Mouse (Mus musculus): ENCODE measurements around the gene Hpse2.

The Hpse2 gene

DNA sequence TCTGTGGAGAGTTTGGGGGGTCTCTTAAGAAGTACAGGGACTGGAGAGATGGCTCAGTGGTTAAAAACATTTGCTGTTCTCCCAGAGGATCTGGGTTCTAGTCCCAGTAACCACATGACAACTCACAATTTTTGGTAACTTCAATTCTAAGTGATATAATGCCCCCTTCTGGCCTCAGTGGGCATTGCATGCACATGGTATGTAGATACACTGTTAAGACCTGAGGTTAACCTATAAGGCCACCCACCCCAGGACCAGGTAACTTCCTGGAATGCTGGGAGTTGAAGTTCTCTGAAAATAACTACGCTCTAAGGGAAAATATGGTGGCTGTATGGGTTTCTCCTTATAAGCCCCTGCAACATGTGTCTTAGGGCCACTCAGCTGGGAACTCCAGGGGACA lies 611.3 kb downstream of the Hpse2 start:
- DNase-seq (ENCODE audit: low spot score in 2 of 2), result no peak

DNA sequence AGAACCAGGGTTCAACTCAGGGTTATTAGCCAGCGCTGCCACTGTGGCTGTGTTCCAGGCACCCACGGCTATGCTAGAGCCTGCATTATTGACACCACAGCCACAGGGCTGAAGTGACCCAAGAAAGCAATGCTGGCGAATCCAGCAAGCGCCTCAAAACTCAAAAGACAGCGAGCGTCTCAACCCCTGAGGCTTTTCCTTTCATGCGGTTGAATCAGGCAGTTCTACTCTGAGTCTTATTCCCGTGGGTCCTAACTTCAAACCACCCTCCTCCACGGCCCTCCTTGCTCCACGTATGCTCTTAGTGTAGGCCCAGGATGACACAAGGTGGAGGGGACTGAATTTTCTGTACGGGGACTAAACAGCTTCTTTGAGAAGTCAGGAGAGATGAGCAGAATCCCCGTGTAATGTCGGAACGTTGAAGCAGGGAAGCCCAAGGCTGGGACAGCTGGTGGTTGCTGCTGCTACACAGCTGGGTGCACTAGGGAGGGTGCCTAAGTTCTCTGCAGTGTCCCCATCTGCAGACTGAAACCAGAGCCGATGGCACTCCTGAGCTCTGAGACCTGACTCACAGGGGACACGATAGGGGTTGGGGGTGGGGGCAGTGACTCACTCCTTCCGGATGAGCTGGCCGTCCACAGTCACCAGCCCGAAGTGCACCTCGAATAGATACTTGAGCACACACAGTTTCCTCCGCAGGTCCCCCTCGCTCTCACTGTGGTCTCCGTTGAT lies 617.8 kb downstream of the Hpse2 start:
- no peak for DNase-seq (ENCODE audit: low spot score in 2 of 2)

DNA sequence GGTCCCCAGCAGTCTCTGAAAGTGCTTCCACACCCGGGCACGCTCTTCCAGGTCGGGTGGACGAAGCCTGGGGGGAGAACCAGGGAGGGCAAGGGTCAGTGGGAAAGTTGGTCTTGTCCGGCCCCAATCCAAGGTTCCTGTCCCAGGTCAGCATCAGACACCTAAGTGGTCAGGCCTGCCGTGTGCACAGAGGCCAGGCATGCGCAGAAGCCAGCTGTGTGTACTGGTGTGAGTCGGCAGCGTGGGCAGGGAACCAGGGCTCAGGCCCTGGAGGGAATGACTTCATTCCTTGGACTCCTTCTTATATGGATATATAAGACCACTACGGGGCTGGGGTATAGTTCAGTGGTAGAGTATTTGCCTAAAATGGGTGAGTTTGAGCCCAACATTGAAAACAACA lies 618.5 kb downstream of the Hpse2 start:
- DNase-seq (ENCODE audit: low spot score in 2 of 2), result no peak

DNA sequence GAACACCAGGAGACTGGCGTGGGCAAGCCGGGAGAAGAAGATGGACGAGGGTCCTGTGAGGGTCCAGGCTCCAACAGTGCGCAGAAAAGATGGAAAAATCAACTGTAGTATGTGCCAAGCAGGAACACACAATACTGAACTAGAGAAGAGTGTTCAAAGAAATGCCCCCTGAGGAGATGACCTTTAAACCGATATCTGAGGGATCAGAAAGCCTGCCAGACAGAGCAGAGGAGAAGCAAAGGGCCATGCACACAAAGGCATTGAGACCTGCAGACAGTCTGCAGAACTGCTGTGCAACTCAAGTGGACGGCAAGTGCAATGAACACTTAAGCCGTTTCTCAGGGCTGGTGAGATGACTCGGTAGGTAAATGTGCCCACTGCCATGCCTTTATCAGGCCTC lies 620.8 kb downstream of the Hpse2 start:
- no peak for DNase-seq (ENCODE audit: low spot score in 2 of 2)

DNA sequence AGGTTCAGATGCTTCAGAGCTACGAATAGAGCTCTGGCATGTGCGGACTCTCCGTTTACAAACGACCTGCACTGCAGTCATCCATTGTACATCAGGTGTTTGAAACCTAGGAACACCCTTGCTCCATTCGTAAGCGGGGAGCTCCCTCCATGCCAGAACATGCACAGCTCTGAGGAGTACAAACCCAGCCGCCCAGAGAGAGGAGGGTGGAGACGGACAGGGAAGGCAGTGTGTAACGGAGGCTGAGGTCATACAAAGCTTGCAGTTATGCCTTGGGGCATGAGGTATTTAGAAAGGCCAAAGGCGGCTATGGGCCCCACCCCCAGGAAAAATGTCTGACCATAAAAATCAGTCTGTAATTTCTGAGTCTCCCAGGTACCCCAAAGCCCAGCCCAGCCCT lies 623.8 kb downstream of the Hpse2 start:
- DNase-seq (ENCODE audit: low spot score in 2 of 2), result no peak

DNA sequence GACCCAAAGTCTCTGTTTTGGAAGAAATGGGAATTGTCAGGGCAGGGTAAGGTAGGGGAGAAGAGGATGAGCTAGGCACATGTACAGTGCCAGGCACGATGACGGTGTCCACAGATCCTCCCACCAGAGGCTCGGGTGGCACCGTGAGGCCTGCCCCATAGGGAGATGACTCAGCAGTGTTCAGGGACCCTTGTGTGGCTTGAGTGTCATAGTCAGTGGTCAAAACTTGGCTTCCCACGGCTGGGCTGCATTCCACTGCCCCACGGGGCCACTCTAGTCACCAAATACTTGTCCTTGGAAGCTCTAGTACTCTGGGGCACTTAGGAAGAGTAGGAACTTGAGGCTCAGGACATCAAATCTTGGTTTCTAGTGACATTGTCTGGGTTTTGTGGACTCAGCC lies 631.5 kb downstream of the Hpse2 start:
- DNase-seq (ENCODE audit: low spot score in 2 of 2), result no peak

DNA sequence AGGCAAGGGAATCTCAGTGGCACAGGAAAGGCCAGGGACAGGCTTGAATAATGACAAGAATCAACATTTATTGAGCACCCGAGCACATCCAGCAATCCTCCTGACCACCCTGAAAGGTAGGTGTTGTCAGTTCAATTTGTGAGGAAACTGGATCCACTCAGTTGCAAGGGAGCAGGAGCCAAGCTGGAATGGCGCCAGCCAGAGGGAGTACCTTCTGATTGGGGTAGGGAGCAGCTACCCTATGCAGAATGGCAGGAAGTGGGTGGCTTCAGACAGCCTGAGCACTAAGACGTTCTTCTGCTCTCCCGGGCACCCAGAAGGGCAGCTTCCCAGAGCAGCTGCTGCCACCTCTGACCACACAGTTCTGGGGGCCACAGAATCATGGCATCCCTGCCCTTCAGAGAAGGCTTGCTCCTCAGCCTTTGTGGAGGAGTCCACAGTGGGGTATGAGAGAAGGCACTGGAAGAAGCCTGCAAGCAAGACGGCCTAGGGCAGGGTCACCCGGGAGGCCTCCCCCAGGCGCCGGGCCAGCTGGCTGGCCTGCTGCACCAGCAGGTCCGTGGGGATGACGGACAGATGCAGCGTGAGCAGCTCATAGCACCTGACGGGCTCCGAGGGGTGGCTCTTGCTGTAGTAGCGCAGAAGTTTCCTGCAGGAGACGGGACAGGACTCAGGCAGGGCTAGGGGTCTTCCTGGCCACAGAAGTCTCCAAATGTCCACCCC lies 632.8 kb downstream of the Hpse2 start:
- DNase-seq (ENCODE audit: low spot score in 2 of 2), result peak in 1 of 2 experiments; percentile 53

DNA sequence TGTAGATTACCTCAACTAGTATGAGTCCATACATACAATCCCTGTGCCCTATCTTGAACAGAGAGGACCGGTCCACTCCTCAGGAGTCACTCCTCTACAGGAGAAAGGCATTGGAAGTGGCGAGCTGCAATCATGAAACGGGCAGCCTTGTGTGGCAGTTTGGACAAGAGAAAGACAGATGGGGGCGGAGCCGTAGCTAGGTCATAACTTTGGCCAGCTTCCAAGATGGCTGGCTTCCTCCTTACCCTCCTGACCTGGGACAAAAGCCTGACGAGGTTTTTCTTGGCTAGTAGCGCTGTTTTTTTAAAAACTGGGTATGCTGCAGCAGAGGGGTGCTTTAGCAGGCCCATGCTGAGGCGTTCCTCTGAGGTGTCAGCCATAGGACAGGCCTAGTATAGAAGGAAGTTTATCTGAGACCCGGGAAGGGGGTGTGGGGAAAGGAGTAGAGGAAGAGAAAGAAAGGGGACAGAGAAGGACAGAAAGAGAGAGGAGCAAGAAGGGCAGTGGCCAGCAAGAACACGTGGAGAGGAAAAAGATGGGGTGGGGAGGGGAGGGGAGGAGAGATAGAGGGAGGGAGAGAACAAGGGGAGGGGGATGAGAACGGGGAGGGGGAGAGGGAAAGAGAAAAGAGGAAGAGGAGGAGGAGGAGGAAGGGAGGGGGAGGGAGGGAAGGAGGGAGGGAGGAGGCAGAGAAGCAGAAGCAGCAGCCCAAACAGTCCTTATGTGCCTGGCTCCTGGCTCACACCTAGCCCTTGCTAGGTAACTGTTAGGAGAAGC lies 634.8 kb downstream of the Hpse2 start:
- DNase-seq (ENCODE audit: low spot score in 2 of 2), result peak; percentile 57 to 70

DNA sequence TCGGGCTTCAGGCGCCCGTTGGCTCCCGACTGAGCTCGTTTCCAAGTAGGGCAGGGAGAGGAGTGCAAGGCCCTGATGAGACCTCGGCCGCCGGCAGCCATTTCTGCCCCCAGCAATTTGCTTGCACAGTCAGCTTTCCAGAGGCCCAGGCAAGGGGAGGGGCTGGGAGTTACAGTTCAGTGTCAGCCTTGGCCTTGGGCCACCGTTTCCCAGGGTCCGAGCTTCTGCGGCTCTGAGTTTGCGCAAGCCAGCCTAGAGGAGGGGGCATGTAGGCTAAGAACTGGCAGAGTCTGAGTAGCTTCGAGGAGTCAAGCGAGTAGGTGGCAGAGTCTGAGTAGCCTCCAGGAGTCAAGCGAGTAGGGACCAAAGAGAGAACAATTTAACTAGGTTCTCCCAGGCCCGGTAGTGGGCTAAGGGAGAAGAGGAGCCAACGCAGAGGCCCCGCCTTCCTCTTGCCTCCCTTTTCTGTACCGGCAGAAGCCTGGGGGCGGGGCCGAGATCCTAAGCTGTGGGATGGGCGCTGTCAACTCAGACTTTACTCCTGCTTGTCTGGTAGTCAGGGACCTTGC lies 635.7 kb downstream of the Hpse2 start, which contains the start of gene Pyroxd2:
Gene Pyroxd2, minus strand, starts transcription at position 413 of the 569 bp plus-strand sequence.
- peak; percentile 85 to 86 for DNase-seq (ENCODE audit: low spot score in 2 of 2)

DNA sequence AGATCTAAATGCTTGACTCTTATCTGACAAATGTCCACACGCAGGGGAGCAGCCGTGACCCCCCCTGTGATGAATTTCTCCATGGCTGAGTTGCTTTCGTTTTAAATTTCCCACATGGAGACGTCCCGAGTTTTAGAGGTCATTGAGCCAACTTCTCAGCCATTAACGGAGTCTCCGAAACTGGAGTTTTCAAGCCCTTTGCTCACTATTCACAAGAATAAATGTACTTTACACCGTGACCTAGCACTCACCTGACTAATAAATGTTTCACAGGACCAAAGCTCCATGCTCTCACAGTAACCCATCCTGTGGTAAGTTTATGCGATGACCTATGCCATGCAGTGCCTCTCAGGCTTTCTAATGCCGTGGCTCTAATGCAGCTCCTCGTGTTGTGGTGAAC lies 638.0 kb downstream of the Hpse2 start:
- DNase-seq (ENCODE audit: low spot score in 2 of 2), result no peak

DNA sequence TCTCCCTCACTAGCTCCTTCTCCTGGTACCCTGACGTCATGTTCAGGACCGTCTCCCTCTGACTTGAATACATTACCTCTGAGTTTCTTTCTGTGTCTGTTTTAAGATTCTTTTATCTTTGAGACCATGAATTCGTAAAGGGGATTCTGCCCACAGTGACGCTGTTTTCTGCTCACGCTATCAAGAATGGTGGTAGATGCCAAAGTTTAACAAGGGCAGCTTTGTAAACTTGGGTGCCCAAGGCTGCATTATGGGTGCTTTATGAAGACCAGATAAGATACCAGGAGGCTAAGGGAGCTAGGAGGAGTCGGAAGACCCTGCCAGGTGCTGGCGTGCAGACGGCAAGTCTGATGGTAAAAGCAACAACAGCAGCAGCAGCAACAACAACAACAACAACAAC lies 641.5 kb downstream of the Hpse2 start:
- DNase-seq (ENCODE audit: low spot score in 2 of 2), result no peak

DNA sequence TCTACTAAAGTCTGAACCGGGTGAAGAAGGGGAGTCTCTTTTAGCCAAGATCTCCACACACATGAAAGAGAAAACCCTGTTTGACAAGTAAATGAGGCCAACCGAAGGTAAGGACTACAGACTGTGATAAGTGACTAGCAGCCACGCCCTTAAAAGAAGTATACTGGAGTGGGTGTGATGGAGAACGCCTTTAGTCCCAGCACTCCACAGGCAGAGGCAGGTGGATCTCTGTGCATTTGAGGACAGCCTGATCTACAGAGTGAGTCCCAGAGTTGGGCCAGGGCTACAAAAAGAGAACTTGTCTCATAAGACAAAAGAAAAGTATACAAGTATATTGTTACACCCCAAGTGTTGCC lies 642.3 kb downstream of the Hpse2 start:
- no peak for DNase-seq (ENCODE audit: low spot score in 2 of 2)

DNA sequence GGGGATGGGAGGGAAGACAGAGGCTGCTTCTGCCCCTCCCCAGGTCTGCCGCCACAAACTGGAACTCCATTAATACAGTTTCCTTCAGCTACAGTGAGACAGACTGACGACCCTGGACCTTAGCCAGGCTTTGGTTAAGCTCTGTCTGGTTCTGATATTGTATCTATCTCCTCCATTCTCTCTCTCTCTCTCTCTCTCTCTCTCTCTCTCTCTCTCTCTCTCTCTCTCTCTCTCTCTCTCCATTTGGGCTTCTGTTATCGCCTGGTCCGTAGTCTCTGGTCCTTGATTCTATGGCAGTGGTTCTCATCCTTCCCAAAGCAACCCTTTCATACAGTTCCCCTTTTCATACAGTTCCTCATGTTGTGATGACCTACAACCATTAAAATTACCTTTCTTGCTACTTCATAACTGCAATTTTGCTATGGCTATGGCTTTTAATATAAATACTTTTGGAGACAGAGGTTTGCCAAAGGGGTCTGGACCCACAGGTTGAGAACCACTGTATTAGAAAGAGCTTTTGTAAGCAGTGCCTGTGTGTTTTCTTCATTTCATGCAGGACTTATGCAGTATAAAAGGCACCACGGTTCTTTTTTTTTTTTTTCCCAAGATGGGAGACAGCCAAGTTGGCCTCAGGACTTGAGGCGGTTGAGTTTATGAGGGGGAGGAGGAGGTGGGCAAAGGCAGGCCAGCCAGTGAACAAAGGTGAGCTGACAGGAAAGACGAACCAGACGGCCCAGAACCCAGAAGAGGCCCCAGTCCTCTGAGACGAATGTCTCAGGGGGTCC lies 642.9 kb downstream of the Hpse2 start:
- no peak for DNase-seq (ENCODE audit: low spot score in 2 of 2)

DNA sequence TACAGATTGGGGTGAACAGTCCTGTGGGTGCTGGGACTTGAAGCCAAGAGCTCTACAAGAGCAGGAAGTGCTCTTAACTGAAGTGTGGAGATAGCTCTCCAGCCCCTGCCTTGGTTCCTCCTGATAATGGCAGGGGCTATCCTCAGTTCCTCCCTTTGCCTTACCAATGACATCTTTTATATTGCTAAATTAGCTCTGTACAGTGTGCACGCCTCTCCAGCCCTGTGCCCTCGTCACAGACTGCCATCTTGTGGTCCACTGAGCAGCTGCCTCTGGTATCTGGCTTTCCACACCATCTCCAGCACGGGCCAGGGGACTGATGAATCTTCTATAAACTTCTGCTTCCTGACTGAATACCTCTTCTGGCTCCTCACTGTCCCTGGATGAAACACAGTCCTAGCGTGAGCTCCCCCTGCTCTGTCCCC lies 644.0 kb downstream of the Hpse2 start:
- DNase-seq (ENCODE audit: low spot score in 2 of 2), result peak; percentile 78 to 84

DNA sequence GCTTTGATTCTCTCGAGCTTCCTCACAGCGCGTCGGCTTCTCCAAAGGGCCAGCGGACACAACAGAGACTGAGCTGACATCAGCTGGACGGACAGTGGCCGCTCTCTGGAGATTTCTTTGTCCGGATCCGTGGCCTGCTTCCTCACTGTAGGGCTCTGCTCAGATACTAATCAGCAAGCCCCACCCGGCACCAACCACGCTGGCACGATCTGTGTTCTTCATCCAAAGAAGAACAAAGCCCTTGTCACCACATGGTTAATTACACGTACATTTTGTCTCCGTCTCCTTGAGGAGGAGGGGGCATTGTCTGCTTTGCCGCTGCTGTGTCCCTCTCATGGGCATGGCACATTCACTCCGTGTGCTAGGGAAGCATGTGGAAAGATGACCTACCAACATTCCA lies 644.9 kb downstream of the Hpse2 start:
- DNase-seq (ENCODE audit: low spot score in 2 of 2), result no peak

DNA sequence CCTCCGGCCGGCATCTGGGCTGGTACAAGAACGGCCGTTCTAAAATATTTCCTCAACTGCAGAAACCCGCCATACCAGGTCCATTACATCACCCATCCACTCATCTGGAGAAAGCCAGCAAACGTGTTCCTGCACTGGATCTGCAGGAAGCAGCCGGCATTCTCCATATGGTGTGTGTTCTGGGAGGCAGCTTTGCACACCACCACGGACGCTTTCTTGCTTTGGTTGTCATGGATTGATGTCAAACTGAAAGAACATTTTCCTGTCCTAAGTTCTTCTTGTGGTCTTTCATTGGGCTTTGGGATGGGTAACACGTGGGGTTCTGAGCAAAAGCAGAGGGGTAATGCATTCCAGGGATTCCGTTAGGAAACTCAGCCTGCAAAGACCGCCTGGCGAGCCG lies 646.3 kb downstream of the Hpse2 start:
- peak; percentile 57 to 72 for DNase-seq (ENCODE audit: low spot score in 2 of 2)

DNA sequence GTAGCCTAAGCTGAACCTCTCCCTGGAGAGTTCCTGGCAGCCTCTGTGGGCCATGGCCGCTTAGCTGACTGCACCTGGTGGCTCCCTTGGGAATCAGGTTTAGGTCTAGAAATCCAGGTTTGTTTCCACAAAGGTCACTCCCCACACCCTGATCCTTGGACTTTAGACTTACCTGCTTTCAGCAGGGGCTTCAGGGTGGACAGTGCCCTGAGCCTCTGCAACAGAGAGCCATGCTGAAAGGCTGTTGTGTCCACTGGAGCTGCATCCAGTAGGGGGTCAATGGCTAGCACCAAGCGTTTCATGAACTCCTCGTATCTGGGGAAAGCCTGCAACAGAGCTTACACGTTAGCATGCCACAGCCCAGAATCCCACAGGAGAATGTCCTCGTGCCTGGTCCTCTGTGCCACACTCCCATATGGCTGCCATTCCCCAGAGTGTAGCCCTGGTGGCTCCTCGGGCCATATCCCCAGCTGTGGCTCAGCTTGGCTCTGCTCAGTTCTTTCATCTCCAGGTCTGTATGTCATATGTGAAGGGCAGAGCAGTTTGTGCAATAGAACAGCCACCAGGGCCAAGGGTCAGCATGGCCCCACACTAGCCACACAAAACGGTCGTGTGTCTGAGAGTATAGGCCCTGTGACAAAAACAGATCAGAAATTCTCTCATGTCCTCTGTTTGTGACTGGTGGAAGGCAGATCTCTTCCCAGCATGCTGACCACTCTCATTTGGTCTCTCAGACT lies 647.8 kb downstream of the Hpse2 start:
- no peak for DNase-seq (ENCODE audit: low spot score in 2 of 2)

DNA sequence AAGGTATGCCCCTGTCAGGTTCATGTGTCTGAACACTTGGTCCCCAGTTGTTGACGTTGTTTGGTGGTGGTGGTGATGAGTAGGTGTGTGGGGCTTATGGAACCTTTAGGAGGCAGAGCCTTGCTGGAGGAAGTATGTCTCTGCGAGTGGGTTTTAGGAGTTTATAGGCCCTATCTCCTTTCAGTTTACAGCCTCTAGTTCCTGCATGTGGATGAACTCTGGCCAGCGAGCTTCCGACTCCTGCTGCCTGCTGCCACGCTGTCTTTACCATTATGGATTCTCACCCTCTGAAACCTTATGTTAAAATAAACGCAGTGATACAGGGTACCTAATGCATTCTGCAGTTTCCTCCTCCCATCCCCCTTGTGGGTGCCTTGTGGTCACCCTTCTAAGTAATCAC lies 648.4 kb downstream of the Hpse2 start:
- DNase-seq (ENCODE audit: low spot score in 2 of 2), result no peak

DNA sequence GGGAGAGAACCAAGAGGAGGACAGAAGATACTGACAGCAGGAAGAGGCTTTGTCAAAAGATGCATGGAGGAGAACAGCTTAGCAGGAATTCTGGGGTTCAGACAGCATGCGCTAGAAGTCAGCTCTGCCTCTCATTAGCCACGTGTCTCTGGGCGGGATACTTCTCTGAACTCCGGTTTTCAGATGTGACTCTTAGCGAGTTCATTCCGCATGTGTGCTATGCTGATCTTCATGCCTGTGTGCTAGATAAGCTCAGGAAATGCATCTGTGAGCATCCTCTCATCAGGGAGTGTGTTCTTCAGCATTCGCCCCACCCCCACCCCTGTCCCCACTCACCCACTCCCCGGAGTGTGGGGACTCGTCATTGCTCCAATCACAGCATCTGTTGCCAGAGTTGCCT lies 650.4 kb downstream of the Hpse2 start:
- no peak for DNase-seq (ENCODE audit: low spot score in 2 of 2)
